Mouse (Mus musculus) left cerebral cortex, postnatal 36 days (tissue): ENCODE measurements around the gene Cybc1. TPM values are rescaled to one million over a fixed set of nuclear protein-coding genes. Genes with fewer than 3 reads are reported as not detected.

Source experiments
- total RNA-seq, 2 experiments: library from RNA; stranded (reverse); gene quantifications; 2 replicates each; pipeline ENCODE4 v1.2.3; 2021

Gene Cybc1
- total RNA-seq, 2 experiments from 2014 or later: 20.4 to 27.7 TPM

Other genes starting within 250 kb of the Cybc1 start
- gene Csnk1d, start 238.0 kb downstream of the Cybc1 start, total RNA-seq: 100 to 1,000 TPM; 113 to 115 TPM
- 1 to 10 TPM; 2.1 TPM for gene Cd7, start 189.9 kb downstream of the Cybc1 start, total RNA-seq
- not detected for gene Sectm1b, start 165.8 kb downstream of the Cybc1 start, total RNA-seq
- not detected for gene Sectm1a, start 148.1 kb downstream of the Cybc1 start, total RNA-seq
- gene Tex19.2, start 110.6 kb downstream of the Cybc1 start, total RNA-seq: not detected
- gene Tex19.1, start 83.2 kb downstream of the Cybc1 start, total RNA-seq: not detected
- gene Uts2r, start 69.1 kb downstream of the Cybc1 start, total RNA-seq: not detected
- gene Hexdc, start 24.9 kb downstream of the Cybc1 start, total RNA-seq: 10 to 100 TPM; 24.5 to 28.6 TPM
- 1 to 10 TPM; 7.9 to 8.0 TPM for gene Ogfod3, start 24.6 kb downstream of the Cybc1 start, total RNA-seq
- 10 to 100 TPM; 48.1 to 62.7 TPM for gene Narf, start 7.9 kb upstream of the Cybc1 start, total RNA-seq
- 10 to 100 TPM; 85.1 to 89.9 TPM for gene Foxk2, start 30.7 kb upstream of the Cybc1 start, total RNA-seq
- 10 to 100 TPM; 60.4 to 62.2 TPM for gene Wdr45b, start 125.1 kb upstream of the Cybc1 start, total RNA-seq
- 10 to 100 TPM; 48.5 to 51.5 TPM for gene Rab40b, start 158.9 kb upstream of the Cybc1 start, total RNA-seq
- gene Fn3krp, start 192.1 kb upstream of the Cybc1 start, total RNA-seq: 10 to 100 TPM; 45.3 to 50.6 TPM
- gene Fn3k, start 205.6 kb upstream of the Cybc1 start, total RNA-seq: 10 to 100 TPM; 54.4 to 54.6 TPM
- gene Tbcd, start 222.6 kb upstream of the Cybc1 start, total RNA-seq: 10 to 100 TPM; 39.5 to 40.5 TPM